Mouse (Mus musculus) gastrocnemius, postnatal 4 days (tissue): ENCODE data around the gene Myrfl. TPM values are rescaled to one million over a fixed set of nuclear protein-coding genes. Genes with fewer than 3 reads are reported as not detected.

Experiments
- total RNA-seq, 2 experiments: library from RNA; stranded (reverse); gene quantifications; 2 replicates each; pipeline ENCODE4 v1.2.3; 2021

The Myrfl gene
- total RNA-seq, 2 experiments from 2014 or later = 0.34 to 0.42 TPM

Other genes starting within 250 kb of the Myrfl start
- 10 to 100 TPM; 25.9 to 28.3 TPM for gene Rab3ip, start 53.9 kb upstream of the Myrfl start, total RNA-seq
- gene Gm10271, start 75.7 kb upstream of the Myrfl start, total RNA-seq = not detected
- gene Best3, start 89.4 kb upstream of the Myrfl start, total RNA-seq = 10 to 100 TPM; 10.9 to 12.7 TPM
- gene Lrrc10, start 148.4 kb upstream of the Myrfl start, total RNA-seq = under 1 TPM; 0.18 to 0.20 TPM
- gene Cct2, start 166.9 kb upstream of the Myrfl start, total RNA-seq = 100 to 1,000 TPM; 218 to 224 TPM